Mouse (Mus musculus): Measurements from ENCODE around the gene Ncapd3.

Ncapd3 gene

GRCm38 (mm10) chr9:27043892-27044291 is 13.9 kb downstream of the Ncapd3 start:
- DNase-seq (ENCODE audit: low spot score in 2 of 2): no peak

GRCm38 (mm10) chr9:27049492-27049891 is 19.5 kb downstream of the Ncapd3 start:
- no peak for DNase-seq (ENCODE audit: low spot score in 2 of 2)

- no peak for DNase-seq (ENCODE audit: low spot score in 2 of 2)
These were observed 28.4 kb downstream of the Ncapd3 start for GRCm38 (mm10) chr9:27058341-27058740.

- DNase-seq (ENCODE audit: low spot score in 2 of 2): no peak
These were observed 40.9 kb downstream of the Ncapd3 start for GRCm38 (mm10) chr9:27070895-27071294.

- no peak for DNase-seq (ENCODE audit: low spot score in 2 of 2)
These were observed 44.7 kb downstream of the Ncapd3 start for GRCm38 (mm10) chr9:27074677-27075076.

GRCm38 (mm10) chr9:27075812-27076211 is 45.8 kb downstream of the Ncapd3 start:
- DNase-seq (ENCODE audit: low spot score in 2 of 2): no peak

- no peak for DNase-seq (ENCODE audit: low spot score in 2 of 2)
These were observed 56.3 kb downstream of the Ncapd3 start for GRCm38 (mm10) chr9:27086256-27086655.

GRCm38 (mm10) chr9:27087402-27087801 is 57.4 kb downstream of the Ncapd3 start:
- DNase-seq (ENCODE audit: low spot score in 2 of 2): no peak

GRCm38 (mm10) chr9:27090134-27090533 is 60.2 kb downstream of the Ncapd3 start:
- DNase-seq (ENCODE audit: low spot score in 2 of 2): no peak

GRCm38 (mm10) chr9:27090801-27091775 is 61.1 kb downstream of the Ncapd3 start:
- DNase-seq (ENCODE audit: low spot score in 2 of 2): no peak

- DNase-seq (ENCODE audit: low spot score in 2 of 2): no peak
These were observed 62.9 kb downstream of the Ncapd3 start for GRCm38 (mm10) chr9:27092916-27093315.

- no peak for DNase-seq (ENCODE audit: low spot score in 2 of 2)
These were observed 68.1 kb downstream of the Ncapd3 start for GRCm38 (mm10) chr9:27098092-27098491.

- DNase-seq (ENCODE audit: low spot score in 2 of 2): no peak
These were observed 68.6 kb downstream of the Ncapd3 start for GRCm38 (mm10) chr9:27098557-27098956.

GRCm38 (mm10) chr9:27099474-27099873 is 69.5 kb downstream of the Ncapd3 start:
- no peak for DNase-seq (ENCODE audit: low spot score in 2 of 2)

GRCm38 (mm10) chr9:27101466-27101865 is 71.5 kb downstream of the Ncapd3 start:
- no peak for DNase-seq (ENCODE audit: low spot score in 2 of 2)

GRCm38 (mm10) chr9:27106081-27106480 is 76.1 kb downstream of the Ncapd3 start:
- peak in 1 of 2 experiments; percentile 33 for DNase-seq (ENCODE audit: low spot score in 2 of 2)

- DNase-seq (ENCODE audit: low spot score in 2 of 2): no peak
These were observed 78.5 kb downstream of the Ncapd3 start for GRCm38 (mm10) chr9:27108451-27108850.

- peak in 1 of 2 experiments; percentile 55 for DNase-seq (ENCODE audit: low spot score in 2 of 2)
These were observed 79.8 kb downstream of the Ncapd3 start for GRCm38 (mm10) chr9:27109533-27110514.

- no peak for DNase-seq (ENCODE audit: low spot score in 2 of 2)
These were observed 80.7 kb downstream of the Ncapd3 start for GRCm38 (mm10) chr9:27110681-27111080.

- no peak for DNase-seq (ENCODE audit: low spot score in 2 of 2)
These were observed 81.8 kb downstream of the Ncapd3 start for GRCm38 (mm10) chr9:27111756-27112155.

- DNase-seq (ENCODE audit: low spot score in 2 of 2): no peak
These were observed 91.3 kb downstream of the Ncapd3 start for GRCm38 (mm10) chr9:27121254-27121653.

GRCm38 (mm10) chr9:27122076-27122475 is 92.1 kb downstream of the Ncapd3 start:
- no peak for DNase-seq (ENCODE audit: low spot score in 2 of 2)

Measured in frontal cortex, postnatal 10 days (tissue).